22 mouse cellular contexts compared by ENCODE assay signal in the genomic region with DNA sequence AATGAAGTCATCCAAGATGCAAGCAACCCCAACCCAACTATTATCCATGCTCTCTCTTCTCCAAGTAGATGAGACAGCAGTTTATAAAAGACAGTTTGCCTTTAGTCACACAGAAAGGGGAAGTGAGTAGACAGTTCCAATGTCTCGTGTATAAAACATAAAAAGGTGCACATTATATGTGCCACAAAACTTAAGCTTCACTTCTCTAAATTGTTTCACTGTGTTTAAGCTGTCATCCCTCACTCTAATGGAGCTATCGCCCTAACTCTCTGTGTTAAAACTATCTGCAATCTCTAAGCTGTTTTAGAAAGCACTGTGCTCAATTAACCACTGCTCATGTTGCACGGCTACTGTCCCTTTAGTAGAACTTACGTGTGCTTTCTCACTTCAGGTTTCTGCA.
DNase-seq lines count a peak whose midpoint lies in the region; ATAC-seq lines count a peak whose summit lies in the region.
"Had no signal": no experiment of that assay in that cellular context is flagged by ENCODE, and none has a peak within 500 bp of the region (broad histone marks: within the 10 kb centered on the region; RNA-seq: fewer than 3 reads in every experiment).

No protein-coding gene starts in this region.

- no peak overlapping the region for H3K9ac ChIP-seq in midbrain, embryonic 15.5 days
- H3K9ac ChIP-seq in forebrain, embryonic 13.5 days: no peak overlapping the region
- H3K9ac ChIP-seq: forebrain, embryonic 12.5 days; kidney, embryonic 15.5 days; limb, embryonic 13.5 days; midbrain, embryonic 12.5 days had no signal

- no peak overlapping the region for H3K4me3 ChIP-seq in midbrain, embryonic 15.5 days
- no peak overlapping the region for H3K4me3 ChIP-seq in forebrain, embryonic 13.5 days
- H3K4me3 ChIP-seq: forebrain, embryonic 12.5 days; heart, adult 2 months; kidney, embryonic 15.5 days; limb, embryonic 13.5 days; midbrain, embryonic 12.5 days; myocyte had no signal

- no peak overlapping the region for H3K4me2 ChIP-seq in midbrain, embryonic 15.5 days
- no peak overlapping the region for H3K4me2 ChIP-seq in forebrain, embryonic 13.5 days
- H3K4me2 ChIP-seq: forebrain, embryonic 12.5 days; kidney, embryonic 15.5 days; limb, embryonic 13.5 days; midbrain, embryonic 12.5 days had no signal

- no peak overlapping the region for H3K27ac ChIP-seq in midbrain, embryonic 15.5 days
- H3K27ac ChIP-seq in forebrain, embryonic 13.5 days: no peak overlapping the region
- H3K27ac ChIP-seq: forebrain, embryonic 12.5 days; heart, adult 2 months; kidney, embryonic 15.5 days; limb, embryonic 13.5 days; midbrain, embryonic 12.5 days had no signal

- H3K9me3 ChIP-seq in midbrain, embryonic 15.5 days: no peaks in the 10 kb centered on the region
- no peaks in the 10 kb centered on the region for H3K9me3 ChIP-seq in forebrain, embryonic 13.5 days (replicated peaks)
- H3K9me3 ChIP-seq: forebrain, embryonic 12.5 days; kidney, embryonic 15.5 days; limb, embryonic 13.5 days; midbrain, embryonic 12.5 days had no signal

- no peaks in the 10 kb centered on the region for H3K36me3 ChIP-seq in midbrain, embryonic 15.5 days (replicated peaks)
- no peaks in the 10 kb centered on the region for H3K36me3 ChIP-seq in forebrain, embryonic 13.5 days (ENCODE audit: poor library complexity, severe bottlenecking)
- H3K36me3 ChIP-seq: forebrain, embryonic 12.5 days; midbrain, embryonic 12.5 days had no signal

- DNase-seq in 416B (ENCODE audit: low read depth): peak; percentile 89
- DNase-seq in B cell, adult 2 months: peak; percentile 42
- no peak for DNase-seq in left cerebral cortex, postnatal 36 days (ENCODE audit: low spot score in 2 of 2)
- DNase-seq: adrenal gland, adult 2 months; cerebellum, adult 11-12 months; cerebellum, postnatal 25 days; gastrocnemius, postnatal 14 days; heart, adult 2 months; heart, postnatal 36 days; right cerebral cortex, postnatal 14 days; spleen, adult 18-20 months had no signal

- H3K4me1 ChIP-seq in midbrain, embryonic 15.5 days: no peaks in the 10 kb centered on the region
- H3K4me1 ChIP-seq in forebrain, embryonic 13.5 days: peaks cover 16% of the 10 kb centered on the region

- intact Hi-C loops in left cerebral cortex, postnatal 36 days (cut with DNase I): loop anchor here (10.0 kb wide), 1 partner anchor 117 kb away; no protein-coding TSS in a partner anchor

- ATAC-seq in common myeloid progenitor, adult 5-6 weeks (replicated peaks; ENCODE audit: low read depth, poor library complexity, severe bottlenecking): peak; percentile 94
- 0 out of 2 replicates have a peak, but pooled peaks have one; percentile 51 for ATAC-seq in megakaryocyte-erythroid progenitor cell, adult 5-6 weeks (replicated peaks; ENCODE audit: low FRiP score, low TSS enrichment, poor library complexity, severe bottlenecking)
- no peak for ATAC-seq in midbrain, embryonic 15.5 days (replicated peaks)
- ATAC-seq in forebrain, embryonic 13.5 days: no peak
- ATAC-seq: hindbrain, embryonic 16.5 days; intestine, embryonic 16.5 days had no signal

- 84% methylated on average over 4 of the region's 4 CpGs for WGBS in midbrain, embryonic 15.5 days
- 83% methylated on average over 4 of the region's 4 CpGs for WGBS in forebrain, embryonic 13.5 days

- H3K27me3 ChIP-seq in midbrain, embryonic 15.5 days (replicated peaks): no peaks in the 10 kb centered on the region
- H3K27me3 ChIP-seq in forebrain, embryonic 13.5 days: no peaks in the 10 kb centered on the region
- H3K27me3 ChIP-seq: forebrain, embryonic 12.5 days; kidney, embryonic 15.5 days; limb, embryonic 13.5 days; midbrain, embryonic 12.5 days had no signal

Comparison
In these comparisons a context has a peak if more than half of its experiments do, and no peak if none do; other contexts are left out.
1. DNase-seq: peak in 416B (single experiment) and B cell, adult 2 months (2 of 2); none in left cerebral cortex, postnatal 36 days (0 of 2).
2. ATAC-seq: peak in common myeloid progenitor, adult 5-6 weeks (single experiment) and megakaryocyte-erythroid progenitor cell, adult 5-6 weeks (single experiment); none in midbrain, embryonic 15.5 days (single experiment) and forebrain, embryonic 13.5 days (single experiment).